Mouse (Mus musculus): ENCODE measurements at regions not wholly inside any gene's neighbourhood (a gene's known extent, or its start where the extent isn't known, plus 50 kb on each side); places are given as distances from the start of the nearest gene placed in this dataset.

- no peak overlapping the region for H3K4me2 ChIP-seq
- no peaks in the 10 kb centered on the region for H3K27me3 ChIP-seq (ENCODE audit: control insufficient read depth, insufficient read depth, low read length)
- H3K36me3 ChIP-seq (ENCODE audit: control insufficient read depth, insufficient read depth, low read length), result no peaks in the 10 kb centered on the region
- no peak overlapping the region for H3K27ac ChIP-seq (ENCODE audit: low read depth, low read length)
- no peaks in the 10 kb centered on the region for H3K4me1 ChIP-seq (ENCODE audit: control insufficient read depth, insufficient read depth, low read length)
- no peak overlapping the region for H3K9ac ChIP-seq (ENCODE audit: low read depth, low read length)
- H3K9me3 ChIP-seq (replicated peaks; ENCODE audit: control insufficient read depth, low read length), result no peaks in the 10 kb centered on the region
- 61% methylated on average over 4 of the region's 4 CpGs for WGBS (ENCODE audit: insufficient replicate concordance)
- H3K4me3 ChIP-seq (ENCODE audit: low read depth, low read length), result no peak overlapping the region
- no peak for ATAC-seq (replicated peaks; ENCODE audit: insufficient number of reproducible peaks, low FRiP score, low TSS enrichment)
These were observed 315.8 kb downstream of the Brinp2 start for GRCm38 (mm10) chr1:158040334-158040733.

- Histone ChIP-seq H3K4me2 (no peak overlapping the region), H3K9ac (ENCODE audit: low read depth, low read length) (no peak overlapping the region), H3K27ac (ENCODE audit: low read depth, low read length) (no peak overlapping the region), H3K9me3 (replicated peaks; ENCODE audit: control insufficient read depth, low read length) (no peaks in the 10 kb centered on the region), H3K4me1 (ENCODE audit: control insufficient read depth, insufficient read depth, low read length) (no peaks in the 10 kb centered on the region), H3K36me3 (ENCODE audit: control insufficient read depth, insufficient read depth, low read length) (no peaks in the 10 kb centered on the region), H3K27me3 (ENCODE audit: control insufficient read depth, insufficient read depth, low read length) (no peaks in the 10 kb centered on the region), H3K4me3 (ENCODE audit: low read depth, low read length) (no peak overlapping the region)
- no peak for ATAC-seq (replicated peaks; ENCODE audit: insufficient number of reproducible peaks, low FRiP score, low TSS enrichment)
- 72% methylated on average over 4 of the region's 4 CpGs for WGBS (ENCODE audit: insufficient replicate concordance)
These were observed 303.5 kb downstream of the Brinp2 start for GRCm38 (mm10) chr1:158052644-158053043.

- Histone ChIP-seq H3K4me3 (ENCODE audit: low read depth, low read length) (no peak overlapping the region), H3K36me3 (ENCODE audit: control insufficient read depth, insufficient read depth, low read length) (no peaks in the 10 kb centered on the region), H3K9me3 (replicated peaks; ENCODE audit: control insufficient read depth, low read length) (no peaks in the 10 kb centered on the region), H3K9ac (ENCODE audit: low read depth, low read length) (no peak overlapping the region), H3K27ac (ENCODE audit: low read depth, low read length) (no peak overlapping the region), H3K27me3 (ENCODE audit: control insufficient read depth, insufficient read depth, low read length) (no peaks in the 10 kb centered on the region), H3K4me2 (no peak overlapping the region), H3K4me1 (ENCODE audit: control insufficient read depth, insufficient read depth, low read length) (no peaks in the 10 kb centered on the region)
- WGBS (ENCODE audit: insufficient replicate concordance), result 81% methylated on average over 11 of the region's 11 CpGs
- ATAC-seq (replicated peaks; ENCODE audit: insufficient number of reproducible peaks, low FRiP score, low TSS enrichment), result no peak
These were observed 301.2 kb downstream of the Brinp2 start for GRCm38 (mm10) chr1:158054961-158055360.

DNA sequence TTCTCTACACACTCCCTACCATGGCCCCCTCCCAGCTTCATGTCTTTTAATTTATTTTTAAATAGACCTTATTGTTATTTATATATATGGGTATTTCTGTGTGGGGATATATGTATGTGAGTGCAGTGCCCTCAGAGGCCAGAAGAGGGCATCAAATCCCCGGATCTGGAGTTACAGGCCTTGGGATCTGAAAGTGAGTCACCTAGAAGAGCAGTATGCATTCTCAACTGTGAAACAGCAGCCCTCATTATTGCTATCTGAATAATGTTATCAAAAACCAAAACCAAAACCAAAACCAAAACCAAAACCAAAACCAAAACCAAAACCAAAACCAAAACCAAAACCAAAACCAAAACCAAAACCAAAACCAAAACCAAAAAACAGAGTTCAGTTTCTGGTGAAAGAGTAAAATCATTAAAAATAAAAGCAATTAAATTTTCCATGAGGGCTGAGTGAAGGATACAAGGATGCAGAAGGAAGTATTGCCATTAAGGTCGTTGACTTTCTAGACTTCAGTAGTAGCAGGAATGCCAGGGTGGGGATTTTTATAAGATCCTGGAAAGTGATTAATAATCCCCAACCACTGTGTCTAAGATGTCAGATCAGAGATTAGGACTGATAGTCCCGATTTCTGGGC is 299.0 kb downstream of the Brinp2 start:
- WGBS (ENCODE audit: insufficient replicate concordance), result 61% methylated on average over 3 of the region's 3 CpGs
- no peak for ATAC-seq (replicated peaks; ENCODE audit: insufficient number of reproducible peaks, low FRiP score, low TSS enrichment)
- H3K27me3 ChIP-seq (ENCODE audit: control insufficient read depth, insufficient read depth, low read length), result no peaks in the 10 kb centered on the region
- no peak overlapping the region for H3K4me2 ChIP-seq
- H3K27ac ChIP-seq (ENCODE audit: low read depth, low read length), result no peak overlapping the region
- no peaks in the 10 kb centered on the region for H3K36me3 ChIP-seq (ENCODE audit: control insufficient read depth, insufficient read depth, low read length)
- H3K9ac ChIP-seq (ENCODE audit: low read depth, low read length), result no peak overlapping the region
- H3K9me3 ChIP-seq (replicated peaks; ENCODE audit: control insufficient read depth, low read length), result no peaks in the 10 kb centered on the region
- no peak overlapping the region for H3K4me3 ChIP-seq (ENCODE audit: low read depth, low read length)
- H3K4me1 ChIP-seq (ENCODE audit: control insufficient read depth, insufficient read depth, low read length), result no peaks in the 10 kb centered on the region

- H3K4me1 ChIP-seq (ENCODE audit: control insufficient read depth, insufficient read depth, low read length), result no peaks in the 10 kb centered on the region
These were observed 298.3 kb downstream of the Brinp2 start for GRCm38 (mm10) chr1:158057789-158058188.

DNA sequence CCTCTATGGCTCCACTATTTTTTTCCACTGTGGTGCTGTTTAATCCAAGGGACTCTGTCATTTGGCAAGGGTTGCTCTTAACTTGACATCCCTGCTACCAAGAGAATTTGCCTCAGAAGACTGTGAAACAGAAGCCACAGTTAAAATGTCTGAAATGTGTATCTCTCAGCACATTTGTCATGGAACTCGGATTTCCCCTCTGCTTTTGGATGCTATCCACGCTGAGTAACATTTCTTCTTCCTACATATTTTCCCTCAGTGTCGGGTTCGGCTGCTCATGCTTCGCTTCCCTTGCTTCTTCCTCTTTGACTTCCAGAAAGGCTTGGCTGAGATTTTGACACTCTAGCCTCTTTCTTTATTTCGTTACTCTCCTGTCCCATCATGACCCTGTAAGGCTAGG is 294.1 kb downstream of the Brinp2 start:
- no peak overlapping the region for H3K9ac ChIP-seq (ENCODE audit: low read depth, low read length)
- no peaks in the 10 kb centered on the region for H3K9me3 ChIP-seq (replicated peaks; ENCODE audit: control insufficient read depth, low read length)
- H3K4me3 ChIP-seq (ENCODE audit: low read depth, low read length), result no peak overlapping the region
- WGBS (ENCODE audit: insufficient replicate concordance), result 66% methylated on average over 6 of the region's 6 CpGs
- H3K4me2 ChIP-seq, result no peak overlapping the region
- no peaks in the 10 kb centered on the region for H3K4me1 ChIP-seq (ENCODE audit: control insufficient read depth, insufficient read depth, low read length)
- ATAC-seq (replicated peaks; ENCODE audit: insufficient number of reproducible peaks, low FRiP score, low TSS enrichment), result no peak
- H3K27ac ChIP-seq (ENCODE audit: low read depth, low read length), result no peak overlapping the region
- H3K27me3 ChIP-seq (ENCODE audit: control insufficient read depth, insufficient read depth, low read length), result no peaks in the 10 kb centered on the region
- H3K36me3 ChIP-seq (ENCODE audit: control insufficient read depth, insufficient read depth, low read length), result no peaks in the 10 kb centered on the region

More at GRCm38 (mm10) chr1:158057789-158058188, 298.3 kb downstream of the Brinp2 start:
- no peak overlapping the region for H3K9ac ChIP-seq (ENCODE audit: low read depth, low read length)
- no peaks in the 10 kb centered on the region for H3K9me3 ChIP-seq (replicated peaks; ENCODE audit: control insufficient read depth, low read length)
- H3K27ac ChIP-seq (ENCODE audit: low read depth, low read length), result no peak overlapping the region
- no peak overlapping the region for H3K4me2 ChIP-seq
- H3K27me3 ChIP-seq (ENCODE audit: control insufficient read depth, insufficient read depth, low read length), result no peaks in the 10 kb centered on the region
- ATAC-seq (replicated peaks; ENCODE audit: insufficient number of reproducible peaks, low FRiP score, low TSS enrichment), result no peak
- no peak overlapping the region for H3K4me3 ChIP-seq (ENCODE audit: low read depth, low read length)
- no peaks in the 10 kb centered on the region for H3K36me3 ChIP-seq (ENCODE audit: control insufficient read depth, insufficient read depth, low read length)

DNA sequence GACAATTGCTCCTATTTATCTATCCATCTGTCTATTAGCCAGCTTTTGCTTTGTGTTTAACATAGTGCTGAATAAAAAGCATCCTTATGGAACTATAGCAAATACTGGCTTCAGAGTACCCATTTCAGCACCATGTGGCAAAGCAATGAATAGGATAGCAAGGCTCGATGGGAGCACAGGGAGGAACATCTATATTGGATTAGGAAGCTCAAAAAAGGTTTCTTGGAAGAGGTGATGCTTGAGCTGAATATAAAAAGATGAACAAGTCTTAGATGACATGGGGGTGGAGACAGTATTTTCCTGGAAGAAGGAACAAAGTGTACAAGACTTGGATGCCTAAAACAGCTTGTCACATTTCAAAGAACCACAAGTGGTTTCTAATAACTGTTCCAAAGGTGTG is 273.9 kb downstream of the Brinp2 start:
- H3K4me3 ChIP-seq (ENCODE audit: low read depth, low read length), result no peak overlapping the region
- no peaks in the 10 kb centered on the region for H3K36me3 ChIP-seq (ENCODE audit: control insufficient read depth, insufficient read depth, low read length)
- H3K27me3 ChIP-seq (ENCODE audit: control insufficient read depth, insufficient read depth, low read length), result no peaks in the 10 kb centered on the region
- H3K9me3 ChIP-seq (replicated peaks; ENCODE audit: control insufficient read depth, low read length), result no peaks in the 10 kb centered on the region
- H3K27ac ChIP-seq (ENCODE audit: low read depth, low read length), result no peak overlapping the region
- ATAC-seq (replicated peaks; ENCODE audit: insufficient number of reproducible peaks, low FRiP score, low TSS enrichment), result no peak
- WGBS (ENCODE audit: insufficient replicate concordance), result 74% methylated on average over 1 of the region's 1 CpGs
- no peaks in the 10 kb centered on the region for H3K4me1 ChIP-seq (ENCODE audit: control insufficient read depth, insufficient read depth, low read length)
- H3K4me2 ChIP-seq, result no peak overlapping the region
- H3K9ac ChIP-seq (ENCODE audit: low read depth, low read length), result no peak overlapping the region

- Histone ChIP-seq H3K27me3 (ENCODE audit: control insufficient read depth, insufficient read depth, low read length) (no peaks in the 10 kb centered on the region), H3K4me3 (ENCODE audit: low read depth, low read length) (no peak overlapping the region), H3K36me3 (ENCODE audit: control insufficient read depth, insufficient read depth, low read length) (no peaks in the 10 kb centered on the region), H3K4me2 (no peak overlapping the region), H3K9ac (ENCODE audit: low read depth, low read length) (no peak overlapping the region), H3K4me1 (ENCODE audit: control insufficient read depth, insufficient read depth, low read length) (no peaks in the 10 kb centered on the region), H3K27ac (ENCODE audit: low read depth, low read length) (no peak overlapping the region), H3K9me3 (replicated peaks; ENCODE audit: control insufficient read depth, low read length) (no peaks in the 10 kb centered on the region)
- ATAC-seq (replicated peaks; ENCODE audit: insufficient number of reproducible peaks, low FRiP score, low TSS enrichment), result no peak
- WGBS (ENCODE audit: insufficient replicate concordance), result 80% methylated on average over 3 of the region's 3 CpGs
These were observed 270.3 kb downstream of the Brinp2 start for GRCm38 (mm10) chr1:158085856-158086255.

DNA sequence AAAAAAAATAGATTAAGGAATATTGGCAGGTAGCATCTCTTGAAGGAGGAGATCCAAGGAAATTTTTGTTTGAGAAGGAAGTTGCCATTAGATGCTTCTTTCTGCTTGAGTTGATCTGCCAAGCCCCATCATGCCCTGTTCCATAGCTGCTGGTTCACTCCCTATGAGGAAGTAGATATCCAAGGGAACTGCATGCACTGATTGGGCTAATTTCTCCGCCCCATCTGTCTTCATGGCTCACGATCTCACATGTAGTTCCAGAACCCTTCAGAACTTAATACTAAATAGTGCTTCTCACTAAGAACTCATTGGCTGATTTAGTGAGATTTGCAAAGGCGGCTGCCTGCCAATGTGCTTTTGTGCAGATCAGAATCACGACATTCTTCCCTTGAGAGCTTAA is 258.6 kb downstream of the Brinp2 start:
- H3K4me3 ChIP-seq (ENCODE audit: low read depth, low read length), result no peak overlapping the region
- no peak overlapping the region for H3K9ac ChIP-seq (ENCODE audit: low read depth, low read length)
- no peaks in the 10 kb centered on the region for H3K9me3 ChIP-seq (replicated peaks; ENCODE audit: control insufficient read depth, low read length)
- no peak overlapping the region for H3K27ac ChIP-seq (ENCODE audit: low read depth, low read length)
- H3K36me3 ChIP-seq (ENCODE audit: control insufficient read depth, insufficient read depth, low read length), result no peaks in the 10 kb centered on the region
- ATAC-seq (replicated peaks; ENCODE audit: insufficient number of reproducible peaks, low FRiP score, low TSS enrichment), result no peak
- no peak overlapping the region for H3K4me2 ChIP-seq
- no peaks in the 10 kb centered on the region for H3K27me3 ChIP-seq (ENCODE audit: control insufficient read depth, insufficient read depth, low read length)
- no peaks in the 10 kb centered on the region for H3K4me1 ChIP-seq (ENCODE audit: control insufficient read depth, insufficient read depth, low read length)
- 80% methylated on average over 4 of the region's 4 CpGs for WGBS (ENCODE audit: insufficient replicate concordance)
